Mouse (Mus musculus) brown adipose tissue, adult 24 weeks (tissue): ENCODE data around the gene Myt1l. TPM values are rescaled to one million over a fixed set of nuclear protein-coding genes. Genes with fewer than 3 reads are reported as not detected.

ENCODE experiments used
- H3K27ac ChIP-seq: fragments of 200-500 bp; replicated peaks from 2 replicates; pipeline ENCODE4 v1.5.1; 2012; ENCODE audit warnings: low read depth, mild to moderate bottlenecking, low read length
- H3K4me1 ChIP-seq: fragments of 200-500 bp; 2 replicates; pipeline ENCODE4 v1.6.1; 2012; ENCODE audit warnings: low read length, mixed read lengths; ENCODE audit not compliant: control insufficient read depth, insufficient read depth, insufficient read length
- H3K4me3 ChIP-seq: fragments of 200-500 bp; 2 replicates; pipeline ENCODE4 v1.5.1; 2012; ENCODE audit warnings: low read depth, mild to moderate bottlenecking, low read length, moderate library complexity; ENCODE audit not compliant: insufficient read depth
- polyA plus RNA-seq: library from polyadenylated mRNA; stranded (reverse); fragments of >200 nt; gene quantifications from 2 replicates; pipeline ENCODE4 v1.2.4, GENCODE M21; 2012; ENCODE audit not compliant: missing spikeins, insufficient read depth, insufficient read length

Myt1l gene
- polyA plus RNA-seq, 1 experiment = not detected

GRCm38 (mm10) chr12:29831356-29831755 is 303.2 kb downstream of the Myt1l start:
- Histone ChIP-seq H3K4me1 (no peaks in the 10 kb centered on the region; the same call in none of the 2 replicates), H3K27ac (no peak overlapping the region), H3K4me3 (no peak overlapping the region)

- Histone ChIP-seq H3K4me3 (no peak overlapping the region), H3K4me1 (no peaks in the 10 kb centered on the region; the same call in 1 of the 2 replicates), H3K27ac (no peak overlapping the region)
Measured at GRCm38 (mm10) chr12:29837301-29837791, 309.2 kb downstream of the Myt1l start.

GRCm38 (mm10) chr12:29838421-29838820 is 310.2 kb downstream of the Myt1l start:
- H3K4me1 ChIP-seq = no peaks in the 10 kb centered on the region; the same call in 1 of the 2 replicates
- no peak overlapping the region for H3K4me3 ChIP-seq
- no peak overlapping the region for H3K27ac ChIP-seq

GRCm38 (mm10) chr12:29849936-29850335 is 321.8 kb downstream of the Myt1l start:
- Histone ChIP-seq H3K27ac (no peak overlapping the region), H3K4me3 (no peak overlapping the region), H3K4me1 (no peaks in the 10 kb centered on the region)

- Histone ChIP-seq H3K4me3 (no peak overlapping the region), H3K4me1 (no peaks in the 10 kb centered on the region), H3K27ac (no peak overlapping the region)
Measured at GRCm38 (mm10) chr12:29854151-29854585, 326.0 kb downstream of the Myt1l start.

GRCm38 (mm10) chr12:29855007-29855406 is 326.8 kb downstream of the Myt1l start:
- H3K4me3 ChIP-seq = no peak overlapping the region
- H3K4me1 ChIP-seq = no peaks in the 10 kb centered on the region
- no peak overlapping the region for H3K27ac ChIP-seq

- H3K4me3 ChIP-seq = no peak overlapping the region
- H3K4me1 ChIP-seq = no peaks in the 10 kb centered on the region
- no peak overlapping the region for H3K27ac ChIP-seq
Measured at GRCm38 (mm10) chr12:29860986-29861385, 332.8 kb downstream of the Myt1l start.

GRCm38 (mm10) chr12:29868295-29868694 is 340.1 kb downstream of the Myt1l start:
- Histone ChIP-seq H3K27ac (no peak overlapping the region), H3K4me3 (no peak overlapping the region), H3K4me1 (no peaks in the 10 kb centered on the region)

- Histone ChIP-seq H3K4me1 (no peaks in the 10 kb centered on the region), H3K4me3 (no peak overlapping the region), H3K27ac (no peak overlapping the region)
Measured at GRCm38 (mm10) chr12:29868781-29869180, 340.6 kb downstream of the Myt1l start.

GRCm38 (mm10) chr12:29872156-29872815 is 344.1 kb downstream of the Myt1l start:
- H3K4me3 ChIP-seq = no peak overlapping the region

GRCm38 (mm10) chr12:29873281-29873772 is 345.1 kb downstream of the Myt1l start:
- Histone ChIP-seq H3K27ac (no peak overlapping the region), H3K4me3 (no peak overlapping the region), H3K4me1 (no peaks in the 10 kb centered on the region)

More at GRCm38 (mm10) chr12:29872156-29872815, 344.1 kb downstream of the Myt1l start:
- Histone ChIP-seq H3K4me1 (no peaks in the 10 kb centered on the region), H3K27ac (no peak overlapping the region)

- H3K27ac ChIP-seq = no peak overlapping the region
- no peaks in the 10 kb centered on the region for H3K4me1 ChIP-seq
- H3K4me3 ChIP-seq = no peak overlapping the region
Measured at GRCm38 (mm10) chr12:29877977-29878376, 349.8 kb downstream of the Myt1l start.

- Histone ChIP-seq H3K4me3 (no peak overlapping the region), H3K4me1 (no peaks in the 10 kb centered on the region), H3K27ac (no peak overlapping the region)
Measured at GRCm38 (mm10) chr12:29882871-29883617, 354.9 kb downstream of the Myt1l start.

GRCm38 (mm10) chr12:29884376-29884775 is 356.2 kb downstream of the Myt1l start:
- H3K27ac ChIP-seq = no peak overlapping the region
- no peak overlapping the region for H3K4me3 ChIP-seq
- H3K4me1 ChIP-seq = no peaks in the 10 kb centered on the region

- Histone ChIP-seq H3K27ac (no peak overlapping the region), H3K4me1 (no peaks in the 10 kb centered on the region), H3K4me3 (no peak overlapping the region)
Measured at GRCm38 (mm10) chr12:29894669-29895068, 366.5 kb downstream of the Myt1l start.
